Mouse (Mus musculus) thymus, adult 2 months (tissue): ENCODE data around the gene Ndufc1.

ENCODE experiments used
- CTCF ChIP-seq: fragments of 200-500 bp; IDR thresholded peaks from 2 replicates; pipeline ENCODE4 v1.5.1; 2012; ENCODE audit warnings: mild to moderate bottlenecking, control low read depth, low read length, moderate library complexity, borderline replicate concordance; ENCODE audit not compliant: control insufficient read depth, poor library complexity, insufficient read depth; ENCODE audit errors: extremely low read depth
- POLR2A ChIP-seq: fragments of 200-500 bp; IDR thresholded peaks from 2 replicates; pipeline ENCODE4 v1.6.1; 2012; ENCODE audit warnings: mild to moderate bottlenecking, low read length, control low read depth, moderate library complexity; ENCODE audit not compliant: control insufficient read depth, poor library complexity, insufficient read depth; ENCODE audit errors: extremely low read depth

DNA sequence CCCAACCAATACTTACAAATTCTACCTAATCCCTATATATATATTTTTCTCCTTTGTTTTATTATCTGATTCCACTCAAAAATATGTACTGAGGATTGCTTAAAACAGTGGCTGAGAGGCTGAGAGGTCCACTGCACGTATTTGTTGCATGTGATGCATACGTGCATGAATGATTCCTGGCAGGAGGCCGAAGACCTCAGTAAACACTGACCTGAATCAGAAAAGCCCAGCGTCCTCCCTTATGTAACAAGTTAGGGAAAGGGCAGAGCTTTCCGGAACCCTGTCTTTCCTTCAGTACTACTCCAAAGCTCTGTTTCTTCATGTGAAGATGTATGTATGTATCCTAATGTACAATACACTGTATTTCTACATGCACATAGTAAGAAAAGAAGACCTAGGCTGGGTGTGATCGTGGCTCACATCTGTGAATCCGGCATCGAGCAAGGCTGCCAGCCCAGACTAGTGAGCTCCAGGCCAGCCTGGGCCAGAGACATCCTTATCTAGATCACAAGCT lies 20.9 kb downstream of the Ndufc1 start:
- TF ChIP-seq POLR2A (no peak), CTCF (no peak)
